Mouse (Mus musculus): ENCODE data around the gene Stag3. TPM values are rescaled to one million over a fixed set of nuclear protein-coding genes. Genes with fewer than 3 reads are reported as not detected.

Stag3 gene
- total RNA-seq (2015): 15.7 and 20.2 TPM in 2 replicates
- total RNA-seq (2017): 9.3 and 22.2 TPM in 2 replicates

- ATAC-seq (replicated peaks; ENCODE audit: poor library complexity): peak; percentile 93
Measured at GRCm38 (mm10) chr5:138279585-138280424, at the start of gene Stag3, which contains the start of the genes Gm43720 and Gpc2. Stag3 (plus strand) TSS chr5:138280240. Gm43720 (minus strand) TSS chr5:138279958. Gpc2 (minus strand) TSS chr5:138280005.

- ATAC-seq (replicated peaks; ENCODE audit: poor library complexity): no peak
Measured at GRCm38 (mm10) chr5:138233778-138234177, 46.3 kb upstream of the Stag3 start.

- ATAC-seq (replicated peaks; ENCODE audit: poor library complexity): no peak
Measured at GRCm38 (mm10) chr5:138234224-138234623, 45.8 kb upstream of the Stag3 start.

DNA sequence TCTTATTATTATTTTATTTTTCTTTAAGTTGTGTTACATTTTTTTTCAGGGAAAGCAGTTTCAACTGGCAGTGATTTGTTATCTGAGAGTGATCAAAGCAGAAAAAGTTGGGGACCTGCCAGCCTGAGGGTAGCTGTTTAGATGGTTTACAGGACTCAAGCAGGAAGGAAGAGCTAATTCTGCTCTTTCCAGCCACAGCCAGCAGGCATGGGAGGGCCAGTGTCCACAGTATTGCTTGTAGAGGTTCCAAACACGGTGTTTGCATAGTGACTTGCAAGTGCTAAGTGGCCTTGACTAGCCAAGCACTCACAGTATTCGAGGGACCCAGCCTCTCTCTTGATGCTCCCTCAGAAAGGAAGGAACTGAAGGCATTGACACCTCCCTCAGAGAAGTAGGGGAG, 38.5 kb upstream of the Stag3 start:
- ATAC-seq (replicated peaks; ENCODE audit: poor library complexity): no peak

DNA sequence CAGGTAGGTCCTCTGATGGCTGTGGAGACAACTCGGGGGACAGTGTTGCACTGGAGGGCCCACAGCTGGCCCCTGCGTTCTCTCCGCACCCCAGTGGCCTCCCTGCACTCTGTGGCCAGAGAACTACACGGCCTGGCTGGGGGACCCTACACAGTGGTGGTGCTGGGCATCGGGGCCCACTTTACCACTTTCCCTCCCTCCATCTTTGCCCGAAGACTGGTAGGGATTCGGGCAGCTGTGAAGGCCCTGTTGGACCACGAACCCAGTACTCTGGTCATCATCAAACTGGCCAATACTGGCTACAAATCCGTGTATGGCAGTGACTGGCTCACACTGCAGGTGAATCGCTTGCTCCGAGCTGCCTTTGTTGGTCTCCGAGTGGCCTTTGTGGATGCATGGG, 28.9 kb upstream of the Stag3 start:
- no peak for ATAC-seq (replicated peaks; ENCODE audit: poor library complexity)

DNA sequence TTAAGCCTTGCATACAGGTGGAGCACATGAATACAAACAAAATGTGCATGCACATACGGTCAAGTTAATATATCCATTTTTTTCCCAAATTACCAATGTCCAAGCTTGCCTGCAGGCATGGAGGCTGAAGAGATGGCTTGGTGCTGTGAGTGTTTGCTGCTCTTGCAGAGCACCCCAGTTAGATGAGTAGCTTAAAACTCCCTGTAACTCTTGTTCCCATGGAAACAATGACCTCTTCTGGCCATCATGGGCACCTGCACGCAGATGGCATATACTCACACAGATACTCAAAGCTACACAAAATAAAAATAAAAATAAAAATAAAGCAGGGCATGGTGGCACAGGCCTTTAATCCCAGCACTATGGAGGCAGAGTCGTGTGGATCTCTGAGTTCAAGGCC, 27.0 kb upstream of the Stag3 start:
- ATAC-seq (replicated peaks; ENCODE audit: poor library complexity): no peak

DNA sequence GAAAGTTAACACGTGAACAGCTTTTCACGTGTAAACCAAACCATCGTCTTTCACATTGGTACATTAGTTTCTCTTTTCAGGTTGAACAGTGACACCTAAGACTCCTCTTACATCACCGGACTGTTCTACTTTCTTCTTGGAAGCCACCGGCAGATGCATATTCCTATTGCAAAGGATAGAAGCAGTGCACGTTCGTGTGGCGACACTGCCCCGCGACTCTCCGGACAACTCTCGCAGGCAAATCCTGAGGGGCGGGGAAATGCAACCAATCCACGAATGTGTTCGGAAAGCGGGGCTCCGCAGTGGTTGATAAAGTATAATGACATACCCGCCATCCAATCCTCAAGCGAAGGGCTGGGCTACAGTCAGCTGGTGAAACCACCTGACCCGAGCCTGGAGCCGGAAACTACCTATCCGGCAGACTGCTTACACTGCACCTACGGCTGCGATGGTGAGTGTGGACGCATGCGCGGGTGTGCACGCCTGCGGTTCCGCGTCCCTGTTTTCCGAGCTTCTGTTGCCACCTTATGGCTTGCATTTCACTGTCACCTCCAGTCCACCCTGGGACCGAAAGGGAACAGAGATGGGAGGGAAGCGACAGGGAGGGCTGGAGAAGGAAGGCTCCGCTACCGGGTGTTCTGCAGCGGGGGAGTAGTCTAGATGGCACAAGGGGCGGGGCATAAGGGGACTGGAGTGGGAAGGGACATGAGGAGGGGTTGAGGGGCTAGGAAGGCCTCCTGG, 24.5 kb upstream of the Stag3 start, which contains the start of gene Lamtor4:
Gene Lamtor4 (plus strand): TSS at position 130 of the 741 bp plus-strand sequence.
- ATAC-seq (replicated peaks; ENCODE audit: poor library complexity): peak; percentile 78

- no peak for ATAC-seq (replicated peaks; ENCODE audit: poor library complexity)
Measured at GRCm38 (mm10) chr5:138256094-138256467, 24.0 kb upstream of the Stag3 start.

- peak; percentile 38 for ATAC-seq (replicated peaks; ENCODE audit: poor library complexity)
Measured at GRCm38 (mm10) chr5:138256966-138257584, 23.0 kb upstream of the Stag3 start.

GRCm38 (mm10) chr5:138257585-138257978, 22.5 kb upstream of the Stag3 start:
- ATAC-seq (replicated peaks; ENCODE audit: poor library complexity): no peak

DNA sequence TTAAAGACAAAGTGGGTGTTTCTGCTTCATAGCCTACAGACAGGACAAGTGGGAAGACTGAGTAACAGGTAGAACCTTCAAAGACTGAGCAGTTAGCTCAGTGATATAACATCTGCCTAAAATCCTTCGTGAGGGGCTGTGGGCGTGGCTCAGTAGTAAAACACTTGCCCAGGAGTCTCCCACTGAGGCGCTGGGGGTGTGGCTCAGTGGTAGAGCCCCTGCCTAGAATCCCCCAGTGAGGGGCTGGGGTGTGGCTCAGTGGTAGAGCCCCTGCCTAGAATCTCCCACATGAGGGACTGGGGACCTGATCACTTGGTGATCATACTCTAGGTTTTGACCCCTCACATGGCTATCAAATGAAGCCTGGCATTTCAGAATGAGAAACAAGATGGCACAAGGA, 22.0 kb upstream of the Stag3 start:
- no peak for ATAC-seq (replicated peaks; ENCODE audit: poor library complexity)

GRCm38 (mm10) chr5:138258542-138258941, 21.5 kb upstream of the Stag3 start:
- no peak for ATAC-seq (replicated peaks; ENCODE audit: poor library complexity)

GRCm38 (mm10) chr5:138258993-138259392, 21.0 kb upstream of the Stag3 start:
- no peak for ATAC-seq (replicated peaks; ENCODE audit: poor library complexity)

DNA sequence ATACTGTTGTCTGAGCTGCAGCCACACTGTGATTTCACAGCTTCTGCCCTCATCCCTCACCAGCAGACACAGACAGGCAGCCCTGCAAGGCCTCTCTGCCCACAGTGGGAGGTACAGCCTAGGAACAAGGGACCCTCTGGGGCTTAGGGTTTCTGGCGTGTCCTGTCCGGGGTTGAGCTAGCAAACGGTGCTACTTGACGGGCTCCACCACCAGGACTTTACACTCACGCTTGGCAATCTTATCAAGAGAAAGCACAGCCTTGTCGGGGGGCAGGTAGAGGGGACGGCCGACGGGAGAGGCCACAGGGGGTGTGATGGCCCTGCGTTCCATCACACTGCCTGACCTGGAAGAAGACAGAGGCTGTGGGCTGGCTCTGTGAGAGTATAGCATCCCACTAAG, 20.0 kb upstream of the Stag3 start:
- no peak for ATAC-seq (replicated peaks; ENCODE audit: poor library complexity)

DNA sequence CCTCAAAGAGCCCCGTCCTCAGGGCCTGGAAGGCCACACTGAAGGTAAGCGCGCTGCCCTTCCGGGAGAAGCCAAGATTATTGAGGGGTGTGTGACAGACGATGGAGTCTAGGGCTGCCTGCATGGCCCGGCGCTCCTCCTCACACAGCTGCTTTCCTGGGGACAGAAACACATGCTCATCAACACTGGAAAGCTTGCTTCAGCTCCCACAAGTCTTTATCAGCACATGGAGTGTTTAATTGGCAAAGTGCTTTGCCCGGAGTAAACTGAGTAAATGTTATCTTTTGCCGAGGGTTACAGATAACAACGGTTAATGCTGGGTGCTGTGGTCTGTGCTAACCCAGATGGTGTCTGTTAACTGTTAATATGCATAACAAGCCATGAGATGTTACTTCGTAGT, 19.2 kb upstream of the Stag3 start:
- peak; percentile 11 for ATAC-seq (replicated peaks; ENCODE audit: poor library complexity)

GRCm38 (mm10) chr5:138262001-138262400, 18.0 kb upstream of the Stag3 start:
- peak; percentile 6; the same call in 1 of the 2 replicates for ATAC-seq (replicated peaks; ENCODE audit: poor library complexity)

- no peak for ATAC-seq (replicated peaks; ENCODE audit: poor library complexity)
Measured at GRCm38 (mm10) chr5:138262582-138263240, 17.3 kb upstream of the Stag3 start.

GRCm38 (mm10) chr5:138263260-138264206, 16.5 kb upstream of the Stag3 start, which contains the start of gene BC037034:
BC037034 (minus strand) TSS chr5:138264033.
- ATAC-seq (replicated peaks; ENCODE audit: poor library complexity): peak; percentile 71

DNA sequence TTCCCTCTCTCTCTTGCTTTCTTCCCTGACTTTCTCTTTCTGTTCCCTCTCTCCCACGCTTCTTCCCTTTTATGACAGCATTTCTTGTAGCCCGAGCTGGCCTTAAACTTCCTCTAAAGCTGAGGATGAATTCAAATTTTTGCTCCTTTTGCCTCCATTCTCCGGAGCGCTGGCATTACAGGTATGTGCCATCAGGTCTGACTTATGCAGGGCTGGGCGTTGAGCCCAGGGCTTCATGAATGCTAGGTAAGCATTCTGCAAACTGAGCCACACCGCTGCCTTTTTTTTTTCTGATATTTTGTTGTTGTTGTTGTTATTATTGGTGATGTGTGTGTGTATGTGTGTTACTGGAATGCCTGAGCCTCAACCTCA, 15.8 kb upstream of the Stag3 start:
- ATAC-seq (replicated peaks; ENCODE audit: poor library complexity): peak; percentile 2; the same call in 1 of the 2 replicates

DNA sequence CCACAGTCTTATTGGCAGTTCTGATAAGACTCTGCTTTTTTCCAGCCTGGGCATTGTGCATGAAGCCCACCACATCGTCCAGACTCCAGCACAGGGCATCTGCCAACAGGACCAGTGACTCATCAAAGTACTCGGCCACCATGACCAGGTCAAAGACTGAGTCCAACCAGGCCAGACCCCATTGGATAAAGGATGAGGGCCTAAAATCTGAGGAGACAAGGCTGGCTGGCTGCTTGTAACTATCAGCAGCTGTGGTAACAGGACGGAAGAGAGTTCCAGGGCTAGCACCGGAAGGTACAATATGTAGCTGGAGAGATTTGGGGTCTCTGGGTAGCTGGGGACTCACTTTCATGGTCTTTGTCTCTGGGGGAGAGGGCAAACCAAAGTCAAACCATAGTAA, 14.3 kb upstream of the Stag3 start:
- no peak for ATAC-seq (replicated peaks; ENCODE audit: poor library complexity)

Measured in megakaryocyte progenitor cell, adult 5-6 weeks (primary cell).